Mouse (Mus musculus) lung, postnatal 0 days (tissue): ENCODE results near the gene Lrrc4c. TPM values are rescaled to one million over a fixed set of nuclear protein-coding genes. Genes with fewer than 3 reads are reported as not detected.

Experiments used
- ATAC-seq: fragments of 200-750 bp; cut with Nextera tagmentation; 2 replicates; pipeline ENCODE4 v1.8.0; 2017; ENCODE audit warnings: moderate library complexity
- DNase-seq: peaks from one replicate; pipeline ENCODE4 v3.0.0-alpha.2; 2016; ENCODE audit warnings: low spot score
- H3K27ac ChIP-seq: fragments of 300-500 bp; sonication (generic); 2 replicates; pipeline ENCODE4 v1.5.1; 2014; ENCODE audit warnings: antibody characterized with exemption, mild to moderate bottlenecking, low read length, mixed read lengths
- H3K27me3 ChIP-seq: fragments of 300-500 bp; sonication (generic); replicated peaks from 2 replicates; pipeline ENCODE4 v1.6.1; 2014; ENCODE audit warnings: low read length, mixed read lengths; ENCODE audit not compliant: insufficient read depth
- H3K36me3 ChIP-seq: fragments of 300-500 bp; sonication (generic); 2 replicates; pipeline ENCODE4 v1.6.1; 2014; ENCODE audit warnings: low read length, mixed read lengths; ENCODE audit not compliant: insufficient read depth
- H3K4me1 ChIP-seq: fragments of 300-500 bp; sonication (generic); 2 replicates; pipeline ENCODE4 v1.6.1; 2014; ENCODE audit warnings: antibody characterized with exemption, low read depth, low read length, mixed read lengths; ENCODE audit not compliant: insufficient read depth
- H3K4me2 ChIP-seq: fragments of 300-500 bp; sonication (generic); replicated peaks from 2 replicates; pipeline ENCODE4 v1.6.1; 2014; ENCODE audit warnings: low read depth, mild to moderate bottlenecking, low read length, moderate library complexity, mixed read lengths
- H3K4me3 ChIP-seq: fragments of 300-500 bp; sonication (generic); 2 replicates; pipeline ENCODE4 v1.5.1; 2014; ENCODE audit warnings: low read depth, low read length
- H3K9ac ChIP-seq: fragments of 300-500 bp; sonication (generic); replicated peaks from 2 replicates; pipeline ENCODE4 v1.6.1; 2014; ENCODE audit warnings: low read depth, mild to moderate bottlenecking
- H3K9me3 ChIP-seq: fragments of 300-500 bp; sonication (generic); 2 replicates; pipeline ENCODE4 v1.6.1; 2016; ENCODE audit warnings: low read length, mixed read lengths
- CTCF ChIP-seq: IDR thresholded peaks from 2 replicates; pipeline ENCODE4 v1.5.1; 2016; ENCODE audit warnings: antibody characterized with exemption, mild to moderate bottlenecking
- EP300 ChIP-seq: IDR thresholded peaks from 2 replicates; pipeline ENCODE4 v1.6.1; 2016; ENCODE audit warnings: antibody characterized with exemption, mild to moderate bottlenecking, control low read depth
- WGBS: fragments of 180-500 bp; shearing (Covaris S2); extraction: QIAGEN DNeasy Blood & Tissue Kit; methylation state at CpG from one replicate; pipeline ENCODE4 v1.1.7; 2014; 5-methylcytosine and 5-hydroxymethylcytosine counted together
- polyA plus RNA-seq: library from polyadenylated mRNA; unstranded; fragments of >200 nt; fragmentation: Nextera tagmentation; extraction: Ambion mirVana; gene quantifications from 2 replicates; pipeline ENCODE4 v1.2.1, GENCODE M21; 2015

Gene Lrrc4c
- polyA plus RNA-seq, 1 experiment from 2014 or later: 0.81 TPM

- H3K9me3 ChIP-seq: no peaks in the 10 kb centered on the region
- H3K4me2 ChIP-seq: no peak overlapping the region
- no peaks in the 10 kb centered on the region for H3K27me3 ChIP-seq
- H3K4me1 ChIP-seq: no peaks in the 10 kb centered on the region
- DNase-seq: no peak
- no peak overlapping the region for H3K9ac ChIP-seq
- ATAC-seq: no peak
- TF ChIP-seq CTCF: no peak
- TF ChIP-seq EP300: no peak
- H3K27ac ChIP-seq: no peak overlapping the region
- H3K36me3 ChIP-seq: no peaks in the 10 kb centered on the region
- no peak overlapping the region for H3K4me3 ChIP-seq
- 43% methylated on average over 1 of the region's 1 CpGs for WGBS
These were observed 439.7 kb downstream of the Lrrc4c start for GRCm38 (mm10) chr2:96757701-96758100.

GRCm38 (mm10) chr2:96763538-96763937, 445.6 kb downstream of the Lrrc4c start:
- TF ChIP-seq CTCF (no peak), EP300 (no peak)
- Histone ChIP-seq H3K4me3 (no peak overlapping the region), H3K4me2 (no peak overlapping the region), H3K9ac (no peak overlapping the region), H3K4me1 (no peaks in the 10 kb centered on the region), H3K36me3 (no peaks in the 10 kb centered on the region), H3K27me3 (no peaks in the 10 kb centered on the region), H3K27ac (no peak overlapping the region), H3K9me3 (no peaks in the 10 kb centered on the region)
- 69% methylated on average over 5 of the region's 5 CpGs for WGBS
- ATAC-seq (no peak), DNase-seq (no peak)

GRCm38 (mm10) chr2:96775376-96775775, 457.4 kb downstream of the Lrrc4c start:
- no peaks in the 10 kb centered on the region for H3K9me3 ChIP-seq
- no peak overlapping the region for H3K4me3 ChIP-seq
- DNase-seq (no peak), ATAC-seq (no peak)
- no peaks in the 10 kb centered on the region for H3K27me3 ChIP-seq
- H3K9ac ChIP-seq: no peak overlapping the region
- no peak overlapping the region for H3K27ac ChIP-seq
- no peak overlapping the region for H3K4me2 ChIP-seq
- no peaks in the 10 kb centered on the region for H3K4me1 ChIP-seq
- TF ChIP-seq CTCF (no peak), EP300 (no peak)
- H3K36me3 ChIP-seq: no peaks in the 10 kb centered on the region

- no peak for TF ChIP-seq CTCF
- TF ChIP-seq EP300: no peak
- Histone ChIP-seq H3K4me2 (no peak overlapping the region), H3K36me3 (no peaks in the 10 kb centered on the region), H3K9me3 (no peaks in the 10 kb centered on the region), H3K27ac (no peak overlapping the region), H3K9ac (no peak overlapping the region), H3K4me3 (no peak overlapping the region), H3K27me3 (no peaks in the 10 kb centered on the region), H3K4me1 (no peaks in the 10 kb centered on the region)
- WGBS: 32% methylated on average over 6 of the region's 6 CpGs
- ATAC-seq (no peak), DNase-seq (no peak)
These were observed 478.9 kb downstream of the Lrrc4c start for GRCm38 (mm10) chr2:96796681-96797385.

DNA sequence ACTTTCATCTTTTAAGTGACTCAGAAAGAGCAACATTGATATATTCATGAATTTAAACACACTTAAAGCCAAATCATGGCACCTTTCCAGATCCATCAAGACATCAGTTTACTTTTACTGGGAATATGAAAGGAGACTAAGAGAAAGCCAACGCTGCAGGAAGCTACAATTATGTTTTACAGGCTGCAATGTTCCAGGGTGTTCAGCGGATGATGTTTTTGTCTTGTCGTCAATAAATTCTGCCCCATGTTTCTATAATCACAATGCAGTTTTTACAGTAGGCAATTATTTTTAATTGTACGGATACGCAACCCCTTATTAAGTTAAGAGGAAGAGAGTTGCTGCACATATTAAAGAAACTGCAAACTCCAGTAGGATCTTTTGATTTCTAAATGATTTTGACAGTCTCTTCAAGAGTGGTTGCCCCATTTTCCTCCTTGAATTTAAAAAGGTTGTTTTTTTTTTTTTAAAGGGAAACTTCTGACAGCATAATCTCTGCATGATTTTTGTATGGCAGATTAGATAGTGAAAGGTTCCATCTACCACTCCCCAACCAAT, 532.9 kb downstream of the Lrrc4c start:
- ATAC-seq (no peak), DNase-seq (no peak)
- no peak overlapping the region for H3K4me2 ChIP-seq
- no peak overlapping the region for H3K4me3 ChIP-seq
- WGBS: 80% methylated on average over 5 of the region's 5 CpGs
- TF ChIP-seq CTCF (no peak), EP300 (no peak)
- no peaks in the 10 kb centered on the region for H3K9me3 ChIP-seq
- no peak overlapping the region for H3K9ac ChIP-seq
- no peaks in the 10 kb centered on the region for H3K4me1 ChIP-seq
- no peaks in the 10 kb centered on the region for H3K36me3 ChIP-seq
- no peak overlapping the region for H3K27ac ChIP-seq
- H3K27me3 ChIP-seq: no peaks in the 10 kb centered on the region

DNA sequence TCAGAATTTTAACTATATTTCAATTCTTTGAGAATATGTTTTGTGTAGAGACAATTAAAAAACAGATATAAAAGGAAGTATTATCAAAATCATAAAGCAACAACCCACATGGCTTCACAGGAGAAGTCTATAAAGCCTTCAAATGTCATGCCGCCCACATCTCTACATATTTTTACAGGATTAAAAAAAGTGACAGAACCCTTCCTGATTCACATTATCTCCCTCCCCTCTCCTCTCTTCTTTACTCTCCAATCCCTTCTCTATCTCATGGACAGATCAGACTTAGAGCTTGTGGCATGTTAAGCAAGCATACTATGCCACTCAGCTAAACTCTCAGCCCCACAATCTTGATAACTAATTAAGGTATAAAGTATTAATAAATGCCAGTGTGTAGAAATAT, 535.8 kb downstream of the Lrrc4c start:
- no peaks in the 10 kb centered on the region for H3K9me3 ChIP-seq
- no peak for TF ChIP-seq CTCF
- TF ChIP-seq EP300: no peak
- H3K4me2 ChIP-seq: no peak overlapping the region
- DNase-seq: no peak
- H3K27me3 ChIP-seq: no peaks in the 10 kb centered on the region
- 85% methylated on average over 1 of the region's 1 CpGs for WGBS
- H3K9ac ChIP-seq: no peak overlapping the region
- no peak overlapping the region for H3K27ac ChIP-seq
- no peaks in the 10 kb centered on the region for H3K36me3 ChIP-seq
- no peak for ATAC-seq
- H3K4me3 ChIP-seq: no peak overlapping the region
- no peaks in the 10 kb centered on the region for H3K4me1 ChIP-seq
